Mouse (Mus musculus) E14TG2a.4 (cell line): ENCODE measurements around the gene Gm49380.
A peak's percentile ranks its signal among the peaks of the same experiment; 100 is the strongest.

Source experiments
- H3K27me3 ChIP-seq: 2 replicates; pipeline ENCODE4 v1.6.1; 2014; ENCODE audit warnings: low read length, control low read depth; ENCODE audit not compliant: insufficient read depth
- H3K36me3 ChIP-seq: 2 replicates; pipeline ENCODE4 v1.6.1; 2014; ENCODE audit warnings: low read length, control low read depth; ENCODE audit not compliant: insufficient read depth
- H3K4me1 ChIP-seq: replicated peaks from 2 replicates; pipeline ENCODE4 v1.6.1; 2014; ENCODE audit warnings: low read depth, low read length, control low read depth
- H3K4me3 ChIP-seq: replicated peaks from 2 replicates; pipeline ENCODE4 v1.5.1; 2014; ENCODE audit warnings: mild to moderate bottlenecking, low read length
- H3K9me3 ChIP-seq: 2 replicates; pipeline ENCODE4 v1.6.1; 2014; ENCODE audit warnings: low read length, control low read depth
- CTCF ChIP-seq: conservative IDR thresholded peaks from 2 replicates; pipeline ENCODE4 v1.5.1; 2014; ENCODE audit warnings: low read length
- NANOG ChIP-seq: IDR thresholded peaks from 2 replicates; pipeline ENCODE4 v1.6.1; 2014; ENCODE audit warnings: borderline replicate concordance, low read length, mixed read lengths
- POU5F1 ChIP-seq: IDR thresholded peaks from 2 replicates; pipeline ENCODE4 v1.6.1; 2014; ENCODE audit warnings: low read length, borderline replicate concordance

Gm49380 gene

DNA sequence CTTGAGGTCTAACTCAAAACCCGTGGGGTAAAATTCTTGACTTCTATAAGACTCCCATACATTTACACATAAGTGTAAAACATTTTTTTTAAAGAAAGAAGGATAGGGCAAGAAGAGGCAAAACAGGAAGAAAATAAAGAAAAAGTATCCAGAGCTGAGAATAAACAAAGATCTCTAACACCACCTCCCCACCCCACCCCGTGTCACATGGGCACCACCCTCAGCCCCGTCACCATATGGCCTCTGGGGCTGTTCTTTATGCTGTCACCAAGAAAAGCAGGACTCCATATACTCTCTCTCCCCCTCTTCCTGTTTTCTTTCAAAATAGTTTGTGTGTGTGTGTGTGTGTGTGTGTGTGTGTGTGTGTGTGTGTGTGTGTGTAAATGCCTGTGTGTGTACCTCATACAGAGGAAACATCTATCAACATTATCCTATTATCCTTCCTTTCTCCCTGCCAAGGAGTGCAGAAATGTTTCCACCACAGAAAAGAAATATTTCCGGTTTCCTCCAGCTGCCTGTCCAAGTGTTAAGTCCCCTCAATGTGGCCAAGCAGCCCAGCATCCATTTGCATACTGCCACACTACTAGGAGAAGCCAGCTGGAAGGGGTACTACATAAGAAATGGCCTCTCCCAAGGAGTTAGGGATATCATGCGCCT, 83.6 kb downstream of the Gm49380 start:
- Histone ChIP-seq H3K27me3 (peaks cover 3% of the 10 kb centered on the region; the same call in 1 of the 2 replicates), H3K4me1 (peaks cover 21% of the 10 kb centered on the region), H3K9me3 (peaks cover 8% of the 10 kb centered on the region), H3K4me3 (no peak overlapping the region), H3K36me3 (no peaks in the 10 kb centered on the region)
- no peak for TF ChIP-seq CTCF

DNA sequence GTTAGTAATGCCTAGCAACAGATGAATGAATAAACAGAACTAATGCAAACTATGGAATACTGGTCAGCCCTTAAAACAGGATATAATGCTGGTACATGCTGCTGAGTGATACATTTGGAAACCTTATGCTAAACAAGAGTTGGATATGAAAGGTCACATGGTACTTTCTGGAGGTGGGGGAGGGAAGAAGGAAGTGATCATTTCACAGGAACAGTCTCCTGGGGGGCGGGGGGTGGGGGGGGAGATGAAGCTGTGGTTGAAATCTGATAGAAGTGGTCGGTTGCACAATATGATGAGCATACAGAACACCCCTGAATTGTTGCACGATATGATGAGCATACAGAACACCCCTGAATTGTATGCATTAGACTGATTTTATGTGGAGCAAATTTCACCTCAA, 89.2 kb downstream of the Gm49380 start:
- Histone ChIP-seq H3K4me1 (0 out of 2 replicates have a peak, but pooled peaks cover 6% of the 10 kb centered on the region), H3K4me3 (no peak overlapping the region), H3K9me3 (peaks cover 8% of the 10 kb centered on the region), H3K27me3 (peaks cover 23% of the 10 kb centered on the region), H3K36me3 (no peaks in the 10 kb centered on the region)
- TF ChIP-seq NANOG (no peak), POU5F1 (no peak), CTCF (no peak)

DNA sequence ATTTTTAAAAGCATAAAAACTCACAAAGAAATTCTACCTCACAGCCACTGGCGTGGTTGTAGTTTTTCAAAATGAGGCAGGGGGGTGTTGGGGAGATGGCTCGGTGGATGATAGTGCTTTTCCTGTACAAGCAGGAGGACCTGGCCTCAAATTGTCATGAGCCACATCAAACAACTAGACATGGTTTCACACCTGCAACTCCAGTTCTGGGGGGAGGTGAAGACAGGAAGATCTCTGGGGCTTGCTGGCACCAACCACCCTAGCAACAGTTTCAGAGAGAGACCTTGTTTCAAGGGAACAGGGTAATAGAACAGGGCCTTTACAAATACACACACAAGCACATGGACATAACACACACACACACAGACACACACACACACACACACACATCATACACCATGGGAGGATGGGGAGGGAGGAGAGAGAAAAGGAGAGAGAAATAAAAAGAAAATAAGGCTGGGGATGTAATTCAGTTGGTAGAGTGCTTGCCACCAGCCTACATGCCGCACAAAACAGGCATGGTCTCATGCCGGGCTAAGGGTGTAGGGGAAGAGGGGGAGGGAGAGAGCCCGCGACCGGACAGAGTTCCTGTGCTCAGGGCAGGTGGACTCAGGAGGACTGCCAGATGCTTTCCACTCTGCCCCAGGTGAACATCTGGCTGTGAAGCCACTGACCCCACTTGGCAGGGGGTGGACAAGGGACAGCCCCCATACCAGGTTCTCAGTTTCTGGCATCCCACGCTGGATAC, 91.0 kb downstream of the Gm49380 start:
- TF ChIP-seq NANOG, result no peak
- TF ChIP-seq CTCF, result no peak
- no peak for TF ChIP-seq POU5F1
- Histone ChIP-seq H3K9me3 (peaks cover 13% of the 10 kb centered on the region), H3K36me3 (no peaks in the 10 kb centered on the region), H3K4me1 (0 out of 2 replicates have a peak, but pooled peaks cover 6% of the 10 kb centered on the region), H3K27me3 (peaks cover 23% of the 10 kb centered on the region), H3K4me3 (no peak overlapping the region)

DNA sequence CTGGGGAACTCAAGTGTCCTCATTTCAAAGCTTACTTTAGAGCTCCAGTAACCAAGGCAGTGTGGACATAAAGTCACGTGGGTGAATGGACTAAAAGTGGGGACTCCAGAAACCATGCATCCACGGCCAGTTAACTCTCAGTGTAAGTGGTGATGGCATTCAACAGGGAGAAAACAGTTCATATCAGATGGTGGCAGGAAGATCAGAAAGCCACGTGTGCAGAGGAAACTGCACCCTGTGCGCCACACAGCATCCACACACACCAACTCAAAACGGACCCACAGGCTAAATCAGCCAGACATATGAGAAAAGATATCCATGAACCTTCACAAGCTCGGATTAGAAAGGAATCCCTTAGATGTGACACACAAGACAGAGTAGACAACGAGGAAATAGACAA, 93.3 kb downstream of the Gm49380 start:
- TF ChIP-seq NANOG (no peak), POU5F1 (no peak), CTCF (no peak)
- H3K36me3 ChIP-seq, result no peaks in the 10 kb centered on the region
- H3K4me1 ChIP-seq, result 0 out of 2 replicates have a peak, but pooled peaks cover 6% of the 10 kb centered on the region
- H3K27me3 ChIP-seq, result peaks cover 24% of the 10 kb centered on the region
- 0 out of 2 replicates have a peak overlapping the region, but pooled peaks have one; percentile 53 for H3K4me3 ChIP-seq
- peaks cover 13% of the 10 kb centered on the region for H3K9me3 ChIP-seq

DNA sequence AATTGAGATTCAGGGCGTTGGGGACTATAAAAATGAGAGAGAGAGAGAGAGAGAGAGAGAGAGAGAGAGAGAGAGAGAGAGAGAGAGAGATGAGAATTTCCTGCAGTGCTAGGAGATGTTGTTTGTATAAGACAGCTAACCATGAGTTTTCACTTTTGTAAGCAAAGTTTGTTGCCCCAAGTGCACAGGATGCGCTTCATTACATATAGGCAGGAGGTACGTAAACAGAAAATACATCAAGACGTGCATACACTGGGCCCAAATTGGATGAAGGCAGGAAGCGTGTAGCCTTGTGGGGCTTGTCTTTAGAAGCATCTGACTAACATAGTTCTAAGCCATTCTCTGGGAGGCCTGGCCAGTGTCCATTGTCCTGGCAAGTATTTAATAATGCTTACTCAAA, 95.5 kb downstream of the Gm49380 start:
- Histone ChIP-seq H3K27me3 (peaks cover 30% of the 10 kb centered on the region), H3K36me3 (no peaks in the 10 kb centered on the region), H3K4me1 (peaks cover 14% of the 10 kb centered on the region), H3K9me3 (peaks cover 5% of the 10 kb centered on the region; the same call in 1 of the 2 replicates), H3K4me3 (no peak overlapping the region)
- TF ChIP-seq POU5F1 (no peak), CTCF (no peak)
